Mouse (Mus musculus) cerebellum, adult 9-10 months (tissue): Measurements from ENCODE around the gene H2-Q10.
A peak's percentile ranks its signal among the peaks of the same experiment; 100 is the strongest.

Source experiments
- DNase-seq: peaks from one replicate; pipeline ENCODE4 v3.0.0; 2022

The H2-Q10 gene

GRCm38 (mm10) chr17:35516652-35517500 is 47.0 kb downstream of the H2-Q10 start, which contains the start of the genes Tcf19 and Cchcr1:
Tcf19 (minus strand) TSS chr17:35516824.
Cchcr1 (plus strand) TSS chr17:35517100.
- DNase-seq = peak; percentile 92

GRCm38 (mm10) chr17:35517526-35517925 is 47.6 kb downstream of the H2-Q10 start:
- no peak for DNase-seq
